Mouse (Mus musculus) bone marrow, adult 2 months (tissue): ENCODE measurements at regions not wholly inside any gene's neighbourhood (a gene's known extent, or its start where the extent isn't known, plus 50 kb on each side); places are given as distances from the start of the nearest gene placed in this dataset.
"Not testable (repeated sequence)": the region's sequence is repeated elsewhere in the genome, so short reads cannot be mapped to it uniquely, and the experiment has no call there.

Experiments
- H3K27ac ChIP-seq: fragments of 200-500 bp; 2 replicates; pipeline ENCODE4 v1.5.1; 2012; ENCODE audit warnings: low read depth, mild to moderate bottlenecking, control low read depth, inconsistent platforms, low read length; ENCODE audit not compliant: control insufficient read depth, poor library complexity, insufficient read depth
- H3K4me1 ChIP-seq: fragments of 200-500 bp; 2 replicates; pipeline ENCODE4 v1.6.1; 2011; ENCODE audit warnings: low read length; ENCODE audit not compliant: control insufficient read depth, insufficient read depth
- H3K4me3 ChIP-seq: fragments of 200-500 bp; replicated peaks from 2 replicates; pipeline ENCODE3; 2011; ENCODE audit warnings: mild to moderate bottlenecking, low read depth, low read length, control low read depth; ENCODE audit not compliant: control insufficient read depth
- CTCF ChIP-seq: fragments of 200-500 bp; IDR thresholded peaks from 2 replicates; pipeline ENCODE4 v1.5.1; 2011; ENCODE audit warnings: low read length, control low read depth; ENCODE audit not compliant: control insufficient read depth, insufficient read depth
- POLR2A ChIP-seq: fragments of 200-500 bp; IDR thresholded peaks from 2 replicates; pipeline ENCODE4 v1.6.1; 2011; ENCODE audit warnings: low read depth, mild to moderate bottlenecking, control low read depth, low read length, borderline replicate concordance; ENCODE audit not compliant: control insufficient read depth
- WGBS: fragments of 180-500 bp; shearing (Covaris S2); methylation state at CpG from one replicate; pipeline ENCODE4 v1.1.7; 2018; 5-methylcytosine and 5-hydroxymethylcytosine counted together

DNA sequence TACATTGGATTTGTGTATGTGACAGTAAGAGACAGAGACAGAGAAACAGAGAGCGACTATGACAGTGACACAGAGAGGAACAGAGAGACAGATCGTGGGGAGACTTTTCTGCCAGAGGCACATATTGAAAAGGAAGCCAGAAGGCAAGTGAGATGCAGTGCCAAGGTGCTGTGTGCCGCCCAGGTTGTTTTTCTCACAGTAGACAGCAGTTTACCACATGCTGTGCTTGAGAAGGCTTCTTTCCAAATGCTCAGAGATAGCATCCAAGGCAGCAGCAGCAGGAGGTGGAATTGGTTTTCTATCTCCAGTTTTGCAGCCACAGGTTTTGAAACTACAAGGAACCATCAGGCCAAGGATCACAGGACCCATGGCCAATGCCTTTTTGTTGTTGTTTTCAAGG lies 466.5 kb downstream of the Lrfn5 start:
- 58% methylated on average over 3 of the region's 3 CpGs for WGBS
- no peak overlapping the region for H3K27ac ChIP-seq
- TF ChIP-seq POLR2A (no peak), CTCF (no peak)
- no peaks in the 10 kb centered on the region for H3K4me1 ChIP-seq
- H3K4me3 ChIP-seq: no peak overlapping the region

DNA sequence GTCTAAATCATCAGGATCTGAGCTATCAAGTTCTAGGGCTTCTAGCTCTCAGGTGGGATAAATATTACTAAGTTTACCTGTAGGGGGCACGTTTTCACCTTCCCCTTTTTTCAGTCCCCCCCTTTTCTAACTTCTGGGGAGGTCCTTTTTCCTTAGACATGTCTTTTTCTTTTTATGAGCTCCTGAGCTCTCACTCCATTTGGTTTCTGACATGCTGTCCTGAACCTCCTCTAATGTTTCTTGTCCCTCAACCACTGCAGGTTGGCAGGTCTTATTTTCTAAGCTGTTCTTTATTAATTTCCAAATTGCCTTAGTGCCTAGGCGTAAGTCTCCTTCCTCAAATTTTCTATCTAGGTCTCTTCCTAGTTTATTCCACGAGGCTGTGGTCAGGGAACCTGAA lies 470.9 kb downstream of the Lrfn5 start:
- not testable (repeated sequence) for H3K27ac ChIP-seq, H3K4me1 ChIP-seq, H3K4me3 ChIP-seq
- 52% methylated on average over 3 of the region's 3 CpGs for WGBS

GRCm38 (mm10) chr12:61994294-61994693 lies 471.3 kb downstream of the Lrfn5 start:
- WGBS: 33% methylated on average over 9 of the region's 9 CpGs
- no peaks in the 10 kb centered on the region for H3K4me1 ChIP-seq
- no peak overlapping the region for H3K27ac ChIP-seq
- TF ChIP-seq CTCF: no peak
- TF ChIP-seq POLR2A: no peak
- peak overlapping the region; percentile 14 for H3K4me3 ChIP-seq

DNA sequence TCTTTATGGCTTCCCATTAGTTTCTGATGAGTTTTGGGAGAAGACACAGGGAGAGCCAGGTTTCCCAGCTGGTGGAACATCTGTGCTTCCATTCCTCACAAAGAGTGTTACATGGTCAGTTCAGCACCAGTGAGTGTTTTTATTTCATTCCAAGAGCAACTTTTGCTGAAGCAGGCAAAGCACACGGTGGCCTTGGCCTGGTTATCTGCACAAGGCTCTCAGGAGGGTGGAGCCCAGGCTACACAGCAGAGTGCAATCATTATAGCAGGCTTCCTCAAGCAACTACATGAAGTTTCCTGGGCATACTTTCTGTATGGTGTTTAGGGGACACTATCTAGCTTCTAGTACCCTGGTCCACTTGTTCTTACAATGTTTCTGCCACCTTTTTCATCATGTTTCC lies 490.4 kb downstream of the Lrfn5 start:
- no peaks in the 10 kb centered on the region for H3K4me1 ChIP-seq
- no peak overlapping the region for H3K4me3 ChIP-seq
- no peak for TF ChIP-seq POLR2A
- TF ChIP-seq CTCF: no peak
- H3K27ac ChIP-seq: no peak overlapping the region
- 64% methylated on average over 1 of the region's 1 CpGs for WGBS

- not testable (repeated sequence) for H3K27ac ChIP-seq, H3K4me3 ChIP-seq, H3K4me1 ChIP-seq
- 32% methylated on average over 11 of the region's 12 CpGs for WGBS
Observed at GRCm38 (mm10) chr12:62017676-62018075, 494.7 kb downstream of the Lrfn5 start.
